Mouse (Mus musculus) adipocyte (in vitro differentiated cells): ENCODE data around the gene Gm11361.

Source experiments
- DNase-seq: peaks from one replicate; pipeline ENCODE4 v3.0.0-alpha.2; 2016; ENCODE audit warnings: low spot score

Gm11361 gene

DNA sequence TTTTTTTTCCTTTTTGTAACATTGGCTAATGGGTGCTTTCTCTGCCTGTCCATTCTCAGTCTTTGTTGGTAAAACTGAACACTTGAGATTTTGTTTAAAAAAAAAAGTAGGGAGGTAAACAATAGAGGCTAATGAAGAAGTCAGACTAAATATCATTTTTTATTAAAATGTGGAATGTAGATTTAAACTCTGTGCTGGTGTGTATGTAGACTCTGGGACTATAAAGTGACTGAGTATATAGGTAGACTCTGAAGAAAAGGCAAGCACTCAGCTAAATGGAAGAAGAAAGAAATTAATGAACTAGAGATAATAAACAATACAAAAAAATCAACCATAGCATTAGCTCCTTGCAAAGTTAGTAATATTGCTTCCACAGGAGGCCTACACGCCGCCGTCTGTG is at the start of gene Gm11361:
TSS of gene Gm11361 (plus strand) at position 301 of the 400 bp plus-strand sequence.
- DNase-seq, result no peak

DNA sequence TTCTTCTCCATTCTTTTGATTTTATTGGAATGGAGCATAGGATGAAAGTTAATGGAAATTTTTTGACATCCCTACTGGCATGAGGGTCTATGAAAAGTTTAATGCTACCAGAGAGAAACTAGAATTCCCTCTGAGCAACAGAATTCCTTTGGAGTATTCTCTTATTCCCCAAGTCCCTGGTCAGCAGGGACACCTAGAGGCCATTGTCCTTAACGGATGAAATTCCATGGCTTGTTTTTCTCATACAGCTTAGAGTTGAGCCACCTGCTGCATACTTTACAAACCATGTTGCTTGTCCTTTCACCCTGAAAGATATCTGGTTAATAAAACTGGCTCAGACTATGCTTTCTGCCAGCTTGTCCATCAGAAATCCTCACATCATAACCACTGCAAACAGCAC is 7.1 kb downstream of the Gm11361 start:
- DNase-seq, result peak; percentile 45

DNA sequence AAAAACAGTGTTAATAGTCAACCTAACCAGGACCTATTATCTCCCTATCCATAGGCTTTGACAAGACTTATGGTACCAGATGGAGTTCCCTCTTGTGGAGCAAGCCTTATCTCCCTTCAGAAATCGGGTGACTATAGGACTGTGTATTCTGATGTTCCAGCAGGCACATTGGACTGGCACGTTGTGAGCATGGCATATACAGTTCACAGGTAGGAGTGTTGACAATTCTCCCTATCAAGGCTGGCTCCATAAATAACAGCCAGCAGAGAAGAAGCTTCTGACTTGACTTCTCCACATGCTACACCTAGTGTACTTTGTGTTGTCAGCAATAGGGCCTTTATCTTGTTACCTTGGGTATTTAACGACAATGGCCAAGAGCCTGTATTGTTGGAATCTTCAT is 30.0 kb downstream of the Gm11361 start:
- DNase-seq, result no peak

DNA sequence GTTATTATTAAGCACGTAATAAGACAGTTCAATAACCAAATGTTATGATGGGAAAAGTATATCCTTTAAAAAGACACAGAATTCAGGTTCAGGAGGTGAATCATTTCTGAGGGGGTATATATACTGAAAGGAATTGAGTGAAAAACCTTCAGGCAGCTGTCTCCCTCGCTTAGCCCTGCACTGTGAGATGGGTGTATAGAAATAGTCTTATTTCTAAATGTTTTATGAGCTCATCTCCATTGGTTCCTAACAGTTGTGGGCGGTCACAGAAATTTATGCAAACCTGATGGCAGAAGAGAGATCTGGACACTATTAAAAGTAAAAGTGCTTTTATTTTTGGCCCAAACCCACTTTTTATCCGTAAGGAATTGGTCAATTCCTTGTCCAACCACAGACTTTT is 36.9 kb downstream of the Gm11361 start:
- no peak for DNase-seq

DNA sequence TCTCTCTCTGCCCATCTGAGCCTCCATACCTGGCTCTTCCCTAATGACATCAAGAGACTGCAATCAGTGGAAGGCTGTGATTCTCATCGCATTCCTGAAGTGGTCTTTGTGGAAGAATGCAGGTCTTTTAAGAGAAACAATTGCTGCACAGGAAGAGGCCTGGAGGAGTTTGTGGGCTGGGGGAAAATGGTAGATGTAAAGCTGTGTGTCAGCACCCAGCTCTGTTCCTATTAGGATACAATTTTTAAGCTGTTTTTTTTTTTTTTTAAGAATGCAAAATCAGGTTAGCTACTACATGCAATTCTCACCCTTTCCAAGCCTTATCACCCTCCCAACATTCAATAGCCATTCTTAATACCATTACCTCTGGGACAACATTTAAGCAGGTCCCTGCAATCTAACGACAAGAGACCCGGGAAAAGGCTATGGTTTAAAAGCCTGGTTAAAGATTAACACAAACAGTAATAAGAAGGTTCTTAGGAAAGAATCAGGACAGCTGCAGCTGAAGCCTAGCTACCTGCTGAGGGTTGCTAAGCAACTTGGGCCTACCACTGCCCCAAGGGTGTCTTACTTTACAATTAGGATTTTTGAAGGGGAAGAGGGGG is 37.5 kb downstream of the Gm11361 start:
- DNase-seq, result no peak

DNA sequence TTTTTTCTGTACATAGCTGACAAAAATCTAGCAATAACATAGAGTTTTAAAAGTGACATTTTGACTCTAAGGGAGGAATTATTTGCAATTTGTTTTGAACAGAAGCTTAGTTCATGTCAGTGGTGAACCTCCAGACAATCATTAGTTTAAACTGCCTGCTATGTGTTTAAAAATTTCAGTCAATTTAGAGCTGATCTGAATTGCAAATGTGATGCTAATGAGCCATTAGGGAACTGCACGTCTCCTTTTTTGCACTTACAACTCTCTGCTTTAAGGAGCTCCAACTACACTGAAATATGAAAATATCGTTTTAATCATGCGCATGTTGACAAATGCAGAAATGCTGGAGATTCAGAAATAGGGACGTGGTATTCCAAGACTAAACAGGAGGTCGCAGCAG is 38.2 kb downstream of the Gm11361 start:
- no peak for DNase-seq

DNA sequence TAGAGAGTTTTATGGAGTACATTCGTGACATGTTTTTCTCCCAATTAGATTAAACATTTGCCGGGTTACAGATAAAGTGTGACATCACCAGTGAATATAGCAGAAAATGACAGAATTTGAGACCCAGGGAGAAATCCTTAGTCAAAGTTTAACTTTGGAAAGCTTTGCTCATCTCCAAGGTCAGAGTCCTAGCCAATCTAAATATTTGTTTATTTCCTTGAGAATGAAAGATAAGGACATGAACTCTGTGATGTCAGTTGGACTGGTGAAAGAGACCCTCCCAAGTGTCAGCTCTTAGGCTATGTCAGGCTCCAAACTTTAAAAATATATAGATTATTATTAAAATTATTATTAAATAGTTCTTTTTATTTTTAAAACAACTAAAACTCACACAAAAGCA is 39.8 kb downstream of the Gm11361 start:
- DNase-seq, result no peak

DNA sequence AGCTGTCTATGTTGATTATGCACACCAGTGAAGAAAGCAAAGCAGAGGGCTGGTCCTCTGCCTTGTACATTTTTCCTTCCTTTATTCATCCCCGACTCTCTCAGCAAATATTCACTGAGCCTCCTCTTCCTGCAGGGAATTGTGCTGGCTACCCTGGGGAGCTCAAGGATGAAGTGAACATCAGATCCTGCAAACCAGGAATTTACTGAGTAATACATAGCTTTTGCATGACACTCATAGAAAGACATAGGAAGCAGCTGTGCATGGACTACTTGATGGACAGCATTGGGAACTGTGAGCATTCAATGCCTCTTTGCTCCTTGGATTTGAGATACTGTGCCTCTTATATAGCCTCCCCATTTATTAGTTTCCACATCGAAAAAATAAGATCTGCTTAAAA is 40.2 kb downstream of the Gm11361 start:
- no peak for DNase-seq
